17 mouse cellular contexts compared by ENCODE assay signal in the genomic region with DNA sequence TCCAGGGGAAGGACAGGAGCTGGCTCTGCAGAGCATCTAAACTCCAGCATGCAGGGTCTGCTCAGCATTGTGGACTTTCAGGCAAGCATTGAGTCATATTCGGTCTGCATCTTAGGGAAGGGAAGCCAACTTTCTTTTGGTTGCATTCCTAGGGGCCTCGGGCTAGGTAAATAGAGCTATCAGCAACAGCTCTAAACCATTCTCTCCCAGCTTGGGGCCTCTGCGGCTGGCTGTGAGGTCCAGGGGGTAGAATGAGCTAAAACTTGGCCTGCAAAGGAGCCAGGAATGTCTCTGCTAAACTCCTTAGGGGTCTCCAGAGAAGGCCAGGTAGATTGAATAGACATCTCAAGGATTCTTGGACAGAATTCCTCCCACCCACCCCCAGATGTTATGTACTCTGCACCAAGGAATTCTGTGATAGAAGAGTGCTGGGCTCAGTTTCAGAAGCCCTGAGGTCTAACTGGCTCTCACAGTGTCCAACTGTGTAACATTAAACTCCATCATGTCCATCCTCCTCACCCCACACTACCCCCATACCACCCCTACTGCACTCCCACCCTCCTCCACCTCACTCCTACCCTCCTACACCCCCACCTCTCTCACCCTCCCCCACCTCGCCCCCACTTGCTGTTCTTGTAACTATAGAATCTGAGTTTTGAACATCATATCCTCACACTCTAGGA. TPM values are rescaled to one million over a fixed set of nuclear protein-coding genes. Genes with fewer than 3 reads are reported as not detected.
A peak's percentile ranks its signal among the peaks of the same experiment; 100 is the strongest.
DNase-seq lines count a peak whose midpoint lies in the region; ATAC-seq and TF ChIP-seq lines count a peak whose summit lies in the region.
"Had no signal": no experiment of that assay in that cellular context is flagged by ENCODE, and none has a peak within 500 bp of the region (broad histone marks: within the 10 kb centered on the region; RNA-seq: fewer than 3 reads in every experiment).

No protein-coding gene starts in this region.

- DNase-seq in heart, adult 11 months, result peak; percentile 61
- DNase-seq in heart, adult 2 months, result no peak
- no peak for DNase-seq in limb, embryonic 10.5 days (ENCODE audit: low spot score)
- DNase-seq in frontal cortex, postnatal 14 days (ENCODE audit: low spot score in 2 of 2), result no peak
- DNase-seq: adrenal gland, postnatal 36 days; cerebellum, adult 2 months; lung, postnatal 14 days; spleen, adult 18-20 months; thymus, postnatal 25 days had no signal

- H3K79me2 ChIP-seq in heart, adult 2 months (replicated peaks; ENCODE audit: control insufficient read depth, insufficient read depth, low read length), result no peaks in the 10 kb centered on the region

- no peak overlapping the region for H3K9ac ChIP-seq in heart, adult 2 months (ENCODE audit: low read depth, low read length)
- H3K9ac ChIP-seq in limb, embryonic 13.5 days, result no peak overlapping the region
- H3K9ac ChIP-seq in embryonic facial prominence, embryonic 13.5 days, result no peak overlapping the region
- no peak overlapping the region for H3K9ac ChIP-seq in stomach, embryonic 15.5 days
- H3K9ac ChIP-seq: forebrain, embryonic 15.5 days; neural tube, embryonic 13.5 days had no signal

- TF ChIP-seq POLR2A in heart, adult 2 months (IDR thresholded peaks at IDR 0.05; ENCODE audit: insufficient read depth, low read depth, low read length), result no peak

- no peaks in the 10 kb centered on the region for H3K4me1 ChIP-seq in heart, adult 2 months (ENCODE audit: control insufficient read depth, insufficient read depth, low read length)
- H3K4me1 ChIP-seq in limb, embryonic 13.5 days, result peaks cover 7% of the 10 kb centered on the region; the same call in 1 of the 2 replicates
- H3K4me1 ChIP-seq in limb, embryonic 10.5 days, result 0 out of 2 replicates have a peak, but pooled peaks cover 7% of the 10 kb centered on the region
- H3K4me1 ChIP-seq in embryonic facial prominence, embryonic 13.5 days, result peaks cover 7% of the 10 kb centered on the region; the same call in 1 of the 2 replicates
- H3K4me1 ChIP-seq in stomach, embryonic 15.5 days, result no peaks in the 10 kb centered on the region
- H3K4me1 ChIP-seq: forebrain, embryonic 15.5 days; neural tube, embryonic 13.5 days had no signal

- H3K4me2 ChIP-seq in limb, embryonic 13.5 days (replicated peaks), result no peak overlapping the region
- H3K4me2 ChIP-seq in embryonic facial prominence, embryonic 13.5 days, result no peak overlapping the region
- no peak overlapping the region for H3K4me2 ChIP-seq in stomach, embryonic 15.5 days
- H3K4me2 ChIP-seq: forebrain, embryonic 15.5 days; midbrain, embryonic 11.5 days; neural tube, embryonic 13.5 days had no signal

- H3K27me3 ChIP-seq in heart, adult 2 months (ENCODE audit: control insufficient read depth, insufficient read depth, low read length), result no peaks in the 10 kb centered on the region
- no peaks in the 10 kb centered on the region for H3K27me3 ChIP-seq in limb, embryonic 13.5 days
- no peaks in the 10 kb centered on the region for H3K27me3 ChIP-seq in limb, embryonic 10.5 days (ENCODE audit: low read depth, poor library complexity, severe bottlenecking)
- no peaks in the 10 kb centered on the region for H3K27me3 ChIP-seq in embryonic facial prominence, embryonic 13.5 days
- H3K27me3 ChIP-seq in stomach, embryonic 15.5 days (replicated peaks), result no peaks in the 10 kb centered on the region
- H3K27me3 ChIP-seq: forebrain, embryonic 15.5 days; neural tube, embryonic 13.5 days; Patski had no signal

- TF ChIP-seq CTCF in heart, adult 2 months (IDR thresholded peaks at IDR 0.05), result no peak

- H3K36me3 ChIP-seq in heart, adult 2 months (ENCODE audit: control insufficient read depth, insufficient read depth, low read length), result no peaks in the 10 kb centered on the region
- H3K36me3 ChIP-seq in limb, embryonic 13.5 days, result no peaks in the 10 kb centered on the region
- H3K36me3 ChIP-seq in limb, embryonic 10.5 days, result no peaks in the 10 kb centered on the region
- no peaks in the 10 kb centered on the region for H3K36me3 ChIP-seq in embryonic facial prominence, embryonic 13.5 days
- no peaks in the 10 kb centered on the region for H3K36me3 ChIP-seq in stomach, embryonic 15.5 days
- H3K36me3 ChIP-seq: forebrain, embryonic 15.5 days had no signal

- no peak overlapping the region for H3K4me3 ChIP-seq in heart, adult 2 months
- no peak overlapping the region for H3K4me3 ChIP-seq in limb, embryonic 13.5 days
- H3K4me3 ChIP-seq in limb, embryonic 10.5 days, result no peak overlapping the region
- H3K4me3 ChIP-seq in embryonic facial prominence, embryonic 13.5 days, result no peak overlapping the region
- no peak overlapping the region for H3K4me3 ChIP-seq in stomach, embryonic 15.5 days (replicated peaks)
- H3K4me3 ChIP-seq: forebrain, embryonic 15.5 days; neural tube, embryonic 13.5 days had no signal

- no peak for TF ChIP-seq EP300 in heart, adult 2 months (IDR thresholded peaks at IDR 0.05; ENCODE audit: insufficient read depth, low read depth, low read length)

- no peaks in the 10 kb centered on the region for H3K9me3 ChIP-seq in limb, embryonic 13.5 days
- no peaks in the 10 kb centered on the region for H3K9me3 ChIP-seq in limb, embryonic 10.5 days (replicated peaks)
- no peaks in the 10 kb centered on the region for H3K9me3 ChIP-seq in embryonic facial prominence, embryonic 13.5 days
- no peaks in the 10 kb centered on the region for H3K9me3 ChIP-seq in stomach, embryonic 15.5 days
- H3K9me3 ChIP-seq: forebrain, embryonic 15.5 days; neural tube, embryonic 13.5 days had no signal

- ATAC-seq in limb, embryonic 13.5 days (ENCODE audit: low FRiP score, low read depth), result peak; percentile 87
- ATAC-seq in embryonic facial prominence, embryonic 13.5 days (ENCODE audit: insufficient number of reproducible peaks, insufficient read depth, low FRiP score, low TSS enrichment, low read depth), result no peak
- peak; percentile 83 for ATAC-seq in stomach, embryonic 15.5 days (ENCODE audit: insufficient read depth, low FRiP score, low read depth)
- ATAC-seq: activated CD4-positive, CD25-positive, alpha-beta regulatory T cell, adult 4 months; forebrain, embryonic 15.5 days; Patski had no signal

- 40% methylated on average over 4 of the region's 4 CpGs for WGBS in heart, adult 2 months
- WGBS in limb, embryonic 13.5 days, result 41% methylated on average over 4 of the region's 4 CpGs
- 44% methylated on average over 4 of the region's 4 CpGs for WGBS in limb, embryonic 10.5 days
- 44% methylated on average over 4 of the region's 4 CpGs for WGBS in embryonic facial prominence, embryonic 13.5 days
- 32% methylated on average over 4 of the region's 4 CpGs for WGBS in stomach, embryonic 15.5 days

- intact Hi-C loops in heart, adult 2 months (cut with DNase I), result no loop called here

- H3K27ac ChIP-seq in heart, adult 2 months, result no peak overlapping the region
- H3K27ac ChIP-seq in limb, embryonic 13.5 days, result peak overlapping the region; percentile 39; the same call in 1 of the 2 replicates
- H3K27ac ChIP-seq in limb, embryonic 10.5 days, result no peak overlapping the region
- 0 out of 2 replicates have a peak overlapping the region, but pooled peaks have one; percentile 39 for H3K27ac ChIP-seq in embryonic facial prominence, embryonic 13.5 days
- peak overlapping the region; percentile 41; the same call in 1 of the 2 replicates for H3K27ac ChIP-seq in stomach, embryonic 15.5 days
- H3K27ac ChIP-seq: forebrain, embryonic 15.5 days; neural tube, embryonic 13.5 days had no signal

RNA-seq across cellular contexts. Expression of a gene that starts 13.8 kb away (rescaled TPM):
- under 1 TPM; 0.37 to 0.77 TPM for total RNA-seq in heart, adult 2 months (2021)
- 0.23 and 0.97 TPM in 2 replicates for polyA plus RNA-seq in heart, adult 2 months (2012; rRNA removed)
- 3.8 and 4.6 TPM in 2 replicates for polyA plus RNA-seq in limb, embryonic 13.5 days (2015; fragmentation: Nextera tagmentation; extraction: Ambion mirVana)
- polyA plus RNA-seq in limb, embryonic 10.5 days (2016; fragmentation: Nextera tagmentation; extraction: Ambion mirVana), result 0.84 and 0.90 TPM in 2 replicates
- polyA plus RNA-seq in embryonic facial prominence, embryonic 13.5 days (2015; fragmentation: Nextera tagmentation; extraction: Ambion mirVana), result 3.6 and 3.9 TPM in 2 replicates
- 2.7 and 2.9 TPM in 2 replicates for polyA plus RNA-seq in stomach, embryonic 15.5 days (2015; fragmentation: Nextera tagmentation; extraction: Ambion mirVana)
- polyA plus RNA-seq: activated CD4-positive, CD25-positive, alpha-beta regulatory T cell, adult 4 months had no signal

RNA-seq across cellular contexts. Expression of a gene that starts 43.7 kb away (rescaled TPM):
- 1 to 10 TPM; 3.2 to 3.8 TPM for total RNA-seq in heart, adult 2 months (2021)
- 1.8 and 1.9 TPM in 2 replicates for polyA plus RNA-seq in heart, adult 2 months (2012; rRNA removed)
- 4.4 and 4.5 TPM in 2 replicates for polyA plus RNA-seq in limb, embryonic 13.5 days (2015; fragmentation: Nextera tagmentation; extraction: Ambion mirVana)
- 2.3 and 2.6 TPM in 2 replicates for polyA plus RNA-seq in limb, embryonic 10.5 days (2016; fragmentation: Nextera tagmentation; extraction: Ambion mirVana)
- polyA plus RNA-seq in embryonic facial prominence, embryonic 13.5 days (2015; fragmentation: Nextera tagmentation; extraction: Ambion mirVana), result 5.7 and 7.1 TPM in 2 replicates
- polyA plus RNA-seq in stomach, embryonic 15.5 days (2015; fragmentation: Nextera tagmentation; extraction: Ambion mirVana), result 4.7 and 6.0 TPM in 2 replicates

Comparison
In these comparisons a context has a peak if more than half of its experiments do, and no peak if none do; other contexts are left out.
1. H3K27ac ChIP-seq: peak in limb, embryonic 13.5 days (single experiment), embryonic facial prominence, embryonic 13.5 days (single experiment) and stomach, embryonic 15.5 days (single experiment); none in heart, adult 2 months (single experiment) and limb, embryonic 10.5 days (single experiment).